Mouse (Mus musculus) telencephalon, adult 2 months (tissue): ENCODE results near the gene Tesmin.

Source experiments
- DNase-seq: peaks from one replicate; pipeline ENCODE4 v3.0.0-alpha.2; 2011; ENCODE audit warnings: low read depth, low spot score

The Tesmin gene

DNA sequence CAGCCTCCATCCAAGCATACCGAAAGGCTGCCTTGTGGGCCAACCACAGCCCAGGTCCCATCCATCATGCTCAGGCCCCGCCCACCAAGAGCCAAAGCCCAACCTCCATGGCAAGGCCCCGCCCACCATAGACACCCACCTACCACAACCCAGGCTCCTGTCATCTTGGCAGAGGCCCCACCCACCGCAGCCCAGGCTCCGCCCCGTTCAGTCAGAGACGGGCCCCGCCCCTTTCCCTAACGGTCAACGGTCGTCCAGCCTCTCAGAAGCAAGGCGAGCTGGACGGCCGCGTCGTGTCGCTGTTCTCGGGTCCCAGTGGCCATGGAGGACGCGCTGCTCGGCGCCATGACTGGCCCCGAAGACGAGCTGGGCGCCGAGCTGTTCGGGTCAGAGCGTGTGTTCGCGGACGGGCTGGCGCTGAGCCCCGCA lies at the start of gene Tesmin:
TSS of gene Tesmin (plus strand) at position 229 of the 429 bp plus-strand sequence.
- DNase-seq: no peak

- no peak for DNase-seq
Measured at GRCm38 (mm10) chr19:3339187-3339586, 49.5 kb upstream of the Tesmin start.

GRCm38 (mm10) chr19:3341021-3341420 lies 47.6 kb upstream of the Tesmin start:
- DNase-seq: peak; percentile 51

- DNase-seq: no peak
Measured at GRCm38 (mm10) chr19:3343929-3344328, 44.7 kb upstream of the Tesmin start.

- no peak for DNase-seq
Measured at GRCm38 (mm10) chr19:3344636-3345544, 43.8 kb upstream of the Tesmin start.

GRCm38 (mm10) chr19:3347784-3348183 lies 40.9 kb upstream of the Tesmin start:
- DNase-seq: no peak

GRCm38 (mm10) chr19:3353415-3354111 lies 35.1 kb upstream of the Tesmin start:
- DNase-seq: no peak

GRCm38 (mm10) chr19:3355096-3355495 lies 33.6 kb upstream of the Tesmin start:
- no peak for DNase-seq

DNA sequence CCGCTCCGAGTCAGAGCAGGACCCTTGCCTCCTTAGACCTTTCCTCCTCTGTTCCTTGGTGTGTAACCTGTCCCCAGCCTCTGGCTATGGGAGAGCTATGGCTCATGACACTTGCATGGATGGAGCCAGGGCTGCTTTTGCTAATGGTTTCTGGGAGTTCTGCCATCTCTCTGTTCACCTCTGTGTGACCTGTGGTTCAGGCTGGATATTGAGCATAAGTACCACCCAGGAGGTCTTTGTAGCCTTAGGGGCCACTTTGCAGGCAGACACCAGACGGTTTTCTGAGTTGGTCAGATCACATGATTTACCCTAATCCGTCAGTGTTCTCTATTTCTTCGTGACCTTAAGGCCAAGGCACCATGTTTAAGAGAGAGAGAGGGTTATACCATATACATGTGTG lies 32.1 kb upstream of the Tesmin start:
- no peak for DNase-seq

DNA sequence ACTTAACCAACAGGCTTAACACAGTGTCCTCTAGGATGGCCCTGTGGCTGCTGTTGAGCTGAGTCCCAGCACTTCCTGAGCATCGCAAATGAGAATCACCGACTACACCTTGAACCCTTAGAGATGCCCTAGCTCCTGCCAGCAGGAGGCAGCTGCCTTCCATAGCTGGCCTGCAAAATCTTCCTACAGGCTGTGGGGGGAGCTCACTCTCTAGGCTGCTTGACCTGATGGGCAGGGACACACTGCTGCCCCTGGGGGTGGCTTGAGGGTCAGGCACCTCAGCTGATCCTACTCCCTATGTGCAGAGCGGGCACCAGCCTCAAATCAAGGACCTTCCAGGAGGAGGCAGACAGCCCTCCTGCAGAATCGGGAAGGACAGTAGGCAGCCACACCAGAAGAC lies 31.0 kb upstream of the Tesmin start:
- DNase-seq: no peak

GRCm38 (mm10) chr19:3359841-3360588 lies 28.6 kb upstream of the Tesmin start:
- no peak for DNase-seq

GRCm38 (mm10) chr19:3363510-3363909 lies 25.1 kb upstream of the Tesmin start:
- DNase-seq: no peak

DNA sequence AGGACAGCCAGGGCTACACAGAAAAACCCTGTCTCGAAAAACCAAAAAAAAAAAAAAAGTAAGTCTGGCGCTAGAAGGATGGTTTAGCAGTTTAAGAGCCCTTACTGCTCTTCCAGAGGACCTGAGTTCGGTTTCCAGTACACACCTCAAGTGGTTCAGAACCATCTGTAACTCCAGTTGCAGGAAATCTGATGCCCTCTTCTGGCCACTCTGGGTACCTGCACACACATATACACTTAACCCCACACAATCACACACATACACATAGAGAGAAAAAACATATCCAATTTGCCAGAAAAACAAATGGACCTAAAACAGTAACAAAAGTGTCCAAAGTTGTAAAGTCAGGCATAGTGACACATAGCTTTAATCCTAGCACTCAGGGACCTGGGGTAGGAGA lies 23.6 kb upstream of the Tesmin start:
- no peak for DNase-seq

DNA sequence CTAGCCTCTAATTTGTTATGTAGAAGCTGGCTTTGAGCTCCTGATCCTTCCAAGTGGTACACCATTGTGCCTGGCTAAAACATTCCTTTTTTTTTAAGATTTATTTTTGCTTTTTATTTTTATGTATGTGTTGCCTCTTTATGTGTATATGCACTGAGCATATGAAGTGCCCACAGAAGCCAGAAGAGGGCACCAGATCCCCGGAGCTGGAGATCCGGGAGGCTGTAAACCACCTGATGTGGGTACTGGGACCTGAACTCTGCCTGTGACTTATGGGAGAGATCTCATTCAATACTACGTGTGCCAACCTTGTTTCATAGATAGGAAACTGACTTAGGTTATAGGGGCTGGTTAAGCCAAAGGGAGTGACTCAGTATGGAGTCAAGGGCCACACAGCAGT lies 20.4 kb upstream of the Tesmin start:
- no peak for DNase-seq

- DNase-seq: no peak
Measured at GRCm38 (mm10) chr19:3373380-3373779, 15.3 kb upstream of the Tesmin start.

DNA sequence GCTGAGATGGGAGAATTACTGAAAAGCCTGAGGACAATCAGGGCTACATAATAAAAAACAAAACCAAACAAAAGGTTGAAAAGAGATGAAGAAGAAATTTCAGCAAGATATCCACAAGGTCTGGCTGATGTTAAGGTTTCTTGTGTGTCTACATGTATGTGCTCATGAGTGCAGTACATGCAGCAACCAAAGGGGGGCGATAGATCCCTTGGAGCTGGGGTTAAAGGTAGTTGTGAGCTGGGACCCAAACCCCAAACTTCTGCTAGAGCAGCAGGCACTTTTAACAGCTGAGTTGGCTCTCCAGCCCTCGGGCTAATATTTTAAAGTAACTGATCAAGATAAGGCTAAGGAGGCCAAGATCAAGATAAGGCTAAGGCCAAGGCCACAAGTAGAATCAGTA lies 14.6 kb upstream of the Tesmin start:
- DNase-seq: no peak

DNA sequence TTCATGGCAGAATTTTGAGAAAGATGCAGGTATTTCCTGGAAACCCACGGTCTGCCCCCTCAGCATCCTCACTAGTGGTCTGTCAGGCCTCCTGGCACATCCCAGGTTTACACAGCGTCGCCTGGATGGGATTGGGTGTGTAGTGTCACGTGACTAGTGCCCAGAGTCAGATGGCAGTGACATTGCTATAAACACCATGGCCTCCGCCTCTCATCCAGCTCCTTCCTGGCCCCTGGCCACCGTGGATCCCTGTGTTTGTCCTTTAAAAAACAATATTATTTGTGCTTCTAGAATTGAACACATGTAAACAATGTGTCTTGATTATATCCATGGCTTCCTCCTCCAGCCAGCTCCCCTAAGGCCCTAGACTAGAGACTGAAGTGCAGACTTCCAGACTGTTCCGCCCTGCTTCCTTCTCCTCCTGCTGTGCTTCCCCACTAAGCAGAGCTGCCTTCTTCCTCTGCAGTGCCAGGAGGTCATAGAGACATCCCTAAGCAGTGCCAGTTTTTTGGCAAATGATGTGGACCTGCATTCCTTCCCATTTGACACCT lies 12.6 kb upstream of the Tesmin start:
- no peak for DNase-seq

DNA sequence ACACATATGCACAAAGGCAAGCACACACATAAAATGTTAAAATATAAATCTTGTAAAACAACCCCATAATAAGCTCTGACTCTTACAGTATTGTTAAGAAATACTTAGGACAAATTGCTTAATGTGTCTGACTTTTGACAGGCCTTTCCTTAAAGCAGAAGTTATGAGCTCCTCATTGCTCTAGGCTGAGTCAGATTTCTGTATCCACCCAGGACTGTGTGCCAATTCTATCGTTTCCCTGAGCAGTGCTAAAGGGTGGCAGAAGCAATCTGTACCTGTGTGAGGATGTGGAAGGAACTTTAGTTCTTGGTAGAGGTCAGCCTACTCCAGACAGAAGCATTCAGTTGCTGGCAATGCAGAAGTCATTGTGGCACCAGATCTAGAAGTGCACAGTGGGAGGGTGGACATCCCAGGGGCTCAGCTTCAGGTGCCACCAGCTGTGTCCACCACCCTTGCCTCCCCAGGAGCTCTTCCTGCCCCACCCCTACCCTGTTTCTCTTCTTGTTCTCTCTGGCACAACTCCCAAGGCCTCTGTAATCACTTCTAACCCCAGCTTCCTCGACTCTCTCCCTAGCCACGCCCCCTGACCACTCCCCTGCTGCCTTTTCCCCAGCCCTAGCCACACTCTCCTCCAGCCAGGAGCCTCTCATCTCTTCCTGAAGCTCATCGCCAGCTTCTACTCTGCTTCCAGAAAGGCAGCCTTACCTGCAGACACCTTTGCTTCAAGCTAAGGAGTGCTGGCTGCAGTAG lies 11.5 kb upstream of the Tesmin start:
- DNase-seq: no peak

DNA sequence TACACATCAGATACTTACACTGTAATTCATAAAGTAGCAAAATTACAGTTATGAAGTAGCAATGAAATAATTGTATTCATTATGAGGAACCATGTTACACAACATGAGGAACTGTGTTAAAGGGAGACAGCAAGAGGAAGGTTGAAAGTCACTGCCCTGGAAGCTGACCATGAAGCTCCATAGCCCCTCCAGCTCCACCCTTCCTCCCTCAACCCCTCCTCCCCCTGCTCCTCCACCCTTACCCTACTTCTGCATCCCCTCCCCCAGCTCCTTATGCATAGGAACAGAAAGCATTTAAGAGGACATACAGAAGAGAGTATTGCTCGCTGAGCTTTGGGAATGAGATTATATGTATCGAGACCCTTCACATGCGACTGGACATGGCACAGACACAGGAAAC lies 10.0 kb upstream of the Tesmin start:
- no peak for DNase-seq

DNA sequence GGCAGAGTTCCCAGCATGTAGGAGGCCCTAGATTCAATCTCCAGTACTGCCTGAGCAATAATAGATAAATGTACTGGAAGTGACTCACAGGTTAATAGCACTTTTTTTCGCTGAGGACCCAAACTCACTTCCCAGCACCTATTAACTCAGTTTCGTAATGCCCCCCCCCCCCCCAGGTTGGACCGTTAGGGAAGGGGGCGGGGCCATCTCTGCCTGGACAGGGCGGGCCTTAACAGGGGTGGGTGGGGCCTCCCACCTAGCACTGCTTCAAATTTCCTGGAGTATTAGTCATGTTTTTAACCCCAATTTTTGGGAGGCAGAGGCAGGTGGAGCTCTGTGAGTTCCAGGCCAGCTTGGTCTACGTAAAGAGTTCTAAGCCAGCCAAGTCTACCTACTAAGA lies 596 bp upstream of the Tesmin start:
- DNase-seq: no peak

GRCm38 (mm10) chr19:3389089-3389488 lies 432 bp downstream of the Tesmin start:
- peak; percentile 45 for DNase-seq
